Mouse (Mus musculus) embryonic fibroblast, embryonic 13.5 days (primary cell): ENCODE measurements around the gene Rpl39.

ENCODE experiments used
- CTCF ChIP-seq: IDR thresholded peaks from 2 replicates; pipeline ENCODE4 v1.5.1; 2011; ENCODE audit warnings: mild to moderate bottlenecking, control low read depth, low read length, moderate library complexity, borderline replicate concordance; ENCODE audit not compliant: insufficient read depth
- POLR2A ChIP-seq: IDR thresholded peaks from 2 replicates; pipeline ENCODE4 v1.6.1; 2011; ENCODE audit warnings: low read depth, mild to moderate bottlenecking, control low read depth, low read length, moderate library complexity

- TF ChIP-seq CTCF = no peak
- TF ChIP-seq POLR2A = no peak
These were observed 34.4 kb upstream of the Rpl39 start for GRCm38 (mm10) chrX:37119585-37119984.
